Mouse (Mus musculus) MEL (cell line): ENCODE results near the gene Scamp4. TPM values are rescaled to one million over a fixed set of nuclear protein-coding genes. Genes with fewer than 3 reads are reported as not detected.

Source experiments
- DNase-seq: peaks from one replicate; pipeline ENCODE4 v3.0.0; 2011; ENCODE audit warnings: low read depth, low spot score
- H3K27ac ChIP-seq: 2 replicates; pipeline ENCODE4 v1.5.1; 2012; ENCODE audit warnings: low read depth, mild to moderate bottlenecking, control low read depth, low read length, moderate library complexity; ENCODE audit not compliant: control insufficient read depth
- H3K27me3 ChIP-seq, 2 experiments: fragments of 150-350 bp in 1 of 2; sonication (generic) in 1 of 2; 2 replicates each; pipeline ENCODE4 v1.6.1; 2012; ENCODE audit warnings: low read length in 2 of 2, mild to moderate bottlenecking in 2 of 2, improper control_type of control experiment in 1 of 2, moderate library complexity in 1 of 2; ENCODE audit not compliant: insufficient read depth in 2 of 2, control insufficient read depth in 1 of 2
- H3K36me3 ChIP-seq, 2 experiments: 2 replicates each; pipeline ENCODE4 v1.6.1; 2012 to 2014; ENCODE audit warnings: low read length in 2 of 2, improper control_type of control experiment in 1 of 2, inconsistent platforms in 1 of 2, mild to moderate bottlenecking in 1 of 2; ENCODE audit not compliant: insufficient read depth in 2 of 2, control insufficient read depth in 1 of 2
- H3K4me1 ChIP-seq, 2 experiments: fragments of 150-350 bp in 1 of 2; sonication (generic) in 1 of 2; 2 replicates each; pipeline ENCODE4 v1.6.1; 2012; ENCODE audit warnings: low read length in 2 of 2, improper control_type of control experiment in 1 of 2, mild to moderate bottlenecking in 1 of 2; ENCODE audit not compliant: insufficient read depth in 2 of 2, control insufficient read depth in 1 of 2
- H3K4me3 ChIP-seq, 2 experiments: fragments of 150-350 bp in 1 of 2; sonication (generic) in 1 of 2; 2 replicates each; pipeline ENCODE4 v1.5.1; 2012; ENCODE audit warnings: low read depth in 2 of 2, low read length in 2 of 2, mild to moderate bottlenecking in 2 of 2, moderate library complexity in 2 of 2, control low read depth in 1 of 2, improper control_type of control experiment in 1 of 2; ENCODE audit not compliant: control insufficient read depth in 1 of 2, insufficient read depth in 1 of 2
- H3K79me2 ChIP-seq: 2 replicates; pipeline ENCODE4 v1.6.1; 2012; ENCODE audit warnings: mild to moderate bottlenecking, low read length, moderate library complexity; ENCODE audit not compliant: control insufficient read depth, poor library complexity, insufficient read depth
- H3K9ac ChIP-seq: 2 replicates; pipeline ENCODE4 v1.6.1; 2012; ENCODE audit warnings: low read depth, mild to moderate bottlenecking, control low read depth, low read length, moderate library complexity; ENCODE audit not compliant: control insufficient read depth, poor library complexity, severe bottlenecking
- H3K9me3 ChIP-seq: fragments of 150-350 bp; sonication (generic); replicated peaks from 2 replicates; pipeline ENCODE4 v1.6.1; 2012; ENCODE audit warnings: mild to moderate bottlenecking, low read length, improper control_type of control experiment, moderate library complexity; ENCODE audit not compliant: insufficient read depth
- CHD1 ChIP-seq: IDR thresholded peaks from 2 replicates; pipeline ENCODE4 v1.6.1; 2012; ENCODE audit warnings: low read depth, mild to moderate bottlenecking, inconsistent platforms, low read length, improper control_type of control experiment
- CHD2 ChIP-seq: IDR thresholded peaks from 2 replicates; pipeline ENCODE4 v1.6.1; 2011; ENCODE audit warnings: low read length, improper control_type of control experiment
- E2F4 ChIP-seq: IDR thresholded peaks from 2 replicates; pipeline ENCODE4 v1.6.1; 2011; ENCODE audit warnings: low read depth, low read length, improper control_type of control experiment, borderline replicate concordance
- ETS1 ChIP-seq: IDR thresholded peaks from 2 replicates; pipeline ENCODE4 v1.6.1; 2012; ENCODE audit warnings: low read depth, mild to moderate bottlenecking, inconsistent platforms, low read length, improper control_type of control experiment, moderate library complexity
- GABPA ChIP-seq: IDR thresholded peaks from 2 replicates; pipeline ENCODE4 v1.6.1; 2012; ENCODE audit warnings: low read depth, mild to moderate bottlenecking, inconsistent platforms, low read length, improper control_type of control experiment, moderate library complexity
- GATA1 ChIP-seq: IDR thresholded peaks from 2 replicates; pipeline ENCODE4 v1.6.1; 2011; ENCODE audit warnings: low read depth, low read length, improper control_type of control experiment
- HCFC1 ChIP-seq: IDR thresholded peaks from 2 replicates; pipeline ENCODE4 v1.6.1; 2012; ENCODE audit warnings: low read depth, mild to moderate bottlenecking, inconsistent platforms, low read length, improper control_type of control experiment, moderate library complexity
- KAT2A ChIP-seq: conservative IDR thresholded peaks from 2 replicates; pipeline ENCODE4 v1.6.1; 2012; ENCODE audit warnings: low read depth, low read length, improper control_type of control experiment, inconsistent platforms
- MAZ ChIP-seq: IDR thresholded peaks from 2 replicates; pipeline ENCODE4 v1.6.1; 2012; ENCODE audit warnings: low read depth, mild to moderate bottlenecking, inconsistent platforms, low read length, improper control_type of control experiment
- NRF1 ChIP-seq: IDR thresholded peaks from 2 replicates; pipeline ENCODE4 v1.6.1; 2014; ENCODE audit warnings: low read depth, mild to moderate bottlenecking, inconsistent platforms, low read length, improper control_type of control experiment, moderate library complexity; ENCODE audit not compliant: poor library complexity, insufficient read depth, severe bottlenecking
- POLR2A ChIP-seq, 2 experiments: IDR thresholded peaks; 2 replicates each; pipeline ENCODE4 v1.6.1; 2011 to 2012; ENCODE audit warnings: low read length in 2 of 2, mild to moderate bottlenecking in 2 of 2, control low read depth in 1 of 2, improper control_type of control experiment in 1 of 2, low read depth in 1 of 2, moderate library complexity in 1 of 2; ENCODE audit not compliant: control insufficient read depth in 1 of 2, insufficient read depth in 1 of 2, poor library complexity in 1 of 2
- POLR2AphosphoS2 ChIP-seq: IDR thresholded peaks from 2 replicates; pipeline ENCODE4 v1.6.1; 2011; ENCODE audit warnings: low read length, improper control_type of control experiment
- POLR2AphosphoS5 ChIP-seq: IDR thresholded peaks from 2 replicates; pipeline ENCODE4 v1.6.1; 2012; ENCODE audit warnings: low read depth, borderline replicate concordance, mild to moderate bottlenecking, inconsistent platforms, low read length, moderate library complexity, mixed read lengths
- RAD21 ChIP-seq: IDR thresholded peaks from 2 replicates; pipeline ENCODE4 v1.6.1; 2011; ENCODE audit warnings: mild to moderate bottlenecking, low read depth, low read length, improper control_type of control experiment
- TBP ChIP-seq: IDR thresholded peaks from 2 replicates; pipeline ENCODE4 v1.8.0; 2011; ENCODE audit warnings: low read depth, low read length, improper control_type of control experiment
- UBTF ChIP-seq: IDR thresholded peaks from 2 replicates; pipeline ENCODE4 v1.6.1; 2012; ENCODE audit warnings: low read depth, mild to moderate bottlenecking, inconsistent platforms, low read length, improper control_type of control experiment, moderate library complexity, borderline replicate concordance; ENCODE audit not compliant: insufficient read depth
- USF1 ChIP-seq: IDR thresholded peaks from 2 replicates; pipeline ENCODE4 v1.6.1; 2014; ENCODE audit warnings: low read depth, mild to moderate bottlenecking, inconsistent platforms, low read length, improper control_type of control experiment, moderate library complexity
- ZKSCAN1 ChIP-seq: IDR thresholded peaks from 2 replicates; pipeline ENCODE4 v1.6.1; 2012; ENCODE audit warnings: low read depth, mild to moderate bottlenecking, inconsistent platforms, low read length, improper control_type of control experiment, moderate library complexity
- ZMIZ1 ChIP-seq: IDR thresholded peaks from 2 replicates; pipeline ENCODE4 v1.6.1; 2012; ENCODE audit warnings: low read depth, mild to moderate bottlenecking, inconsistent platforms, low read length, improper control_type of control experiment, moderate library complexity
- ZNF384 ChIP-seq: IDR thresholded peaks from 2 replicates; pipeline ENCODE4 v1.6.1; 2012; ENCODE audit warnings: low read depth, mild to moderate bottlenecking, inconsistent platforms, low read length, improper control_type of control experiment
- polyA plus RNA-seq, 2 experiments: library from polyadenylated mRNA; stranded (reverse) in 1 of 2; unstranded in 1 of 2; fragments of >175 nt in 1 of 2; fragments of >200 nt in 1 of 2; gene quantifications; 2 replicates each; pipeline versions ENCODE4 v1.2.1 to v1.2.4; 2012; ENCODE audit warnings: low replicate concordance in 2 of 2, low read depth in 1 of 2; ENCODE audit not compliant: insufficient read length in 2 of 2, insufficient read depth in 1 of 2, missing spikeins in 1 of 2
- total RNA-seq: library from RNA; depleted of rRNA; stranded (reverse); fragments of 300-350 nt; gene quantifications from 2 replicates; pipeline ENCODE4 v1.2.3, GENCODE M21; 2012

Scamp4 gene
- total and polyA plus RNA-seq, 3 experiments = 34.2 to 140 TPM; not detected in 1

- no peak for TF ChIP-seq ZKSCAN1
Observed at GRCm38 (mm10) chr10:80620365-80620764, 17.7 kb downstream of the Scamp4 start (continued).

- H3K36me3 ChIP-seq = 0 out of 4 replicates have a peak, but pooled peaks cover 0 to 2% of the 10 kb centered on the region in 2 experiments
- no peak for DNase-seq
- TF ChIP-seq E2F4 (no peak), ETS1 (no peak), POLR2A (IDR thresholded peaks at IDR 0.05; ENCODE audit: control insufficient read depth in 1 of 2, insufficient read depth in 1 of 2, low read depth in 1 of 2, low read length in 2 of 2, poor library complexity in 1 of 2) (no peak)
- H3K27ac ChIP-seq = peak overlapping the region; percentile 60
- no peaks in the 10 kb centered on the region for H3K9me3 ChIP-seq
- H3K9ac ChIP-seq = peak overlapping the region; percentile 68
- H3K4me3 ChIP-seq = peak overlapping the region; percentile 70 to 83
- H3K4me1 ChIP-seq = peaks cover 0 to 18% of the 10 kb centered on the region in 2 experiments; a peak in 2 of 4 replicates
- no peaks in the 10 kb centered on the region for H3K27me3 ChIP-seq
- H3K79me2 ChIP-seq = peaks cover 34% of the 10 kb centered on the region
Observed at GRCm38 (mm10) chr10:80620796-80621689, 18.4 kb downstream of the Scamp4 start.

GRCm38 (mm10) chr10:80621690-80621939 lies 18.9 kb downstream of the Scamp4 start:
- Histone ChIP-seq H3K4me1 (peaks cover 0 to 18% of the 10 kb centered on the region in 2 experiments; a peak in 2 of 4 replicates), H3K4me3 (peak overlapping the region; percentile 70 to 83), H3K27ac (peak overlapping the region; percentile 60), H3K79me2 (peaks cover 39% of the 10 kb centered on the region)
- no peak for TF ChIP-seq NRF1
- TF ChIP-seq GABPA = no peak
- TF ChIP-seq CHD1 = 0 out of 2 replicates have a peak, but pooled peaks have one; percentile 31
- no peak for TF ChIP-seq KAT2A
- peak; percentile 31; the same call in 1 of the 2 replicates for TF ChIP-seq ZMIZ1
- TF ChIP-seq MAZ = 0 out of 2 replicates have a peak, but pooled peaks have one; percentile 64
- TF ChIP-seq USF1 = no peak
- no peak for TF ChIP-seq HCFC1
- peak in 1 of 2 experiments; percentile 70; a peak in 2 of 4 replicates for TF ChIP-seq POLR2A (IDR thresholded peaks at IDR 0.05; ENCODE audit: control insufficient read depth in 1 of 2, insufficient read depth in 1 of 2, low read depth in 1 of 2, low read length in 2 of 2, poor library complexity in 1 of 2)
- TF ChIP-seq CHD2 = no peak
- no peak for TF ChIP-seq RAD21
- TF ChIP-seq TBP = no peak
- TF ChIP-seq GATA1 = no peak
- no peak for TF ChIP-seq UBTF
- TF ChIP-seq POLR2AphosphoS2 = no peak; the same call in 1 of the 2 replicates
- no peak for TF ChIP-seq ETS1
- TF ChIP-seq POLR2AphosphoS5 = no peak
- TF ChIP-seq ZNF384 = no peak
- TF ChIP-seq, all 39 proteins: peak for 4
- Histone ChIP-seq H3K9me3 (no peaks in the 10 kb centered on the region), H3K36me3 (0 out of 4 replicates have a peak, but pooled peaks cover 0 to 2% of the 10 kb centered on the region in 2 experiments), H3K27me3 (no peaks in the 10 kb centered on the region), H3K9ac (peak overlapping the region; percentile 68)
- DNase-seq = no peak
